Mouse (Mus musculus): ENCODE measurements at regions not wholly inside any gene's neighbourhood (a gene's known extent, or its start where the extent isn't known, plus 50 kb on each side); places are given as distances from the start of the nearest gene placed in this dataset.

DNA sequence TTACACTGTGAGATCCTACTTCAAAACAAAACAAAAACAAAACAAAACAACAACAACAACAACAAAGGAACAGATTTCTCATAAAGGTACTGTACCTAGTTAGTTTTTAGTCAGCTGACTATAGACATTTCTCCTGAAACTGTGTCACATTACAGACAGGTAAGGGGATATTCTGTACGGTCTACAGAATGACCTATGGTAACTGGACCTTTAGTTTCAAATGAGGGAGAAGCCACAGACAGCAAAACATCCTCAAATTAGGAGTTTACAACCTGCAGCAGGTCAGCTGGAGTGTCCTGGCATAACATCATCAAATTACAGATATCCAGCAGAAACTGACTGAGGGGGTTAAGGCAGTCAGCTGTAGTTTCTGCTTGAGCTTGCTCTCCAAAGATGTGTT is 210.7 kb downstream of the Pax1 start:
- TF ChIP-seq CTCF (IDR thresholded peaks at IDR 0.05; ENCODE audit: extremely low read depth, insufficient read length, insufficient replicate concordance, low read depth, low read length) (no peak), POLR2A (IDR thresholded peaks at IDR 0.05; ENCODE audit: low read depth, low read length) (no peak)
